Mouse (Mus musculus): ENCODE data around the gene 4931406C07Rik. TPM values are rescaled to one million over a fixed set of nuclear protein-coding genes. Genes with fewer than 3 reads are reported as not detected.
"Not testable (repeated sequence)": the region's sequence is repeated elsewhere in the genome, so short reads cannot be mapped to it uniquely, and the experiment has no call there.

Gene 4931406C07Rik
- total and polyA plus RNA-seq, 3 experiments, result 5.0 to 20.2 (median 12.0) TPM

- dilution Hi-C loops (cut with MboI; ENCODE audit: extremely low pct_ligation_motif_present, extremely low pct_unique_long_range_greater_than_20kb, low sequenced_read_pairs), result no loop called here
Observed at GRCm38 (mm10) chr9:15317223-15318169, 11.2 kb upstream of the 4931406C07Rik start.

GRCm38 (mm10) chr9:15316296-15316695 is 10.0 kb upstream of the 4931406C07Rik start:
- H3K36me3 ChIP-seq (replicated peaks in 1 of 2; ENCODE audit: control insufficient read depth in 1 of 2, insufficient read depth in 1 of 2, low read length in 1 of 2), result peaks cover 52 to 74% of the 10 kb centered on the region in 2 experiments
- H3K9me3 ChIP-seq (replicated peaks; ENCODE audit: low read length); H3K9ac ChIP-seq (ENCODE audit: insufficient read depth, low read depth); H3K27ac ChIP-seq (ENCODE audit: insufficient read depth, low read depth); DNase-seq (ENCODE audit: extremely low read depth); in situ Hi-C loops (cut with MboI; ENCODE audit: low pct_ligation_motif_present, low pct_unique_long_range_greater_than_20kb, low sequenced_read_pairs); H3K27me3 ChIP-seq (replicated peaks); dilution Hi-C loops (cut with MboI; ENCODE audit: extremely low pct_ligation_motif_present, extremely low pct_unique_long_range_greater_than_20kb, low sequenced_read_pairs); H3K4me2 ChIP-seq (ENCODE audit: insufficient read depth, low read depth, poor library complexity, severe bottlenecking); H3K4me3 ChIP-seq (replicated peaks in 1 of 3; ENCODE audit: low read depth in 2 of 3, low read length in 2 of 3, poor library complexity in 1 of 3): not testable (repeated sequence)
- peaks cover 0 to 18% of the 10 kb centered on the region in 2 experiments; a peak in 1 of 4 replicates for H3K4me1 ChIP-seq (ENCODE audit: control insufficient read depth in 1 of 2, insufficient read depth in 2 of 2)
- H3K79me2 ChIP-seq (replicated peaks; ENCODE audit: control insufficient read depth, extremely low read depth, insufficient read depth, poor library complexity, severe bottlenecking), result peaks cover 19% of the 10 kb centered on the region

More at GRCm38 (mm10) chr9:15317223-15318169, 11.2 kb upstream of the 4931406C07Rik start:
- TF ChIP-seq ELF1 (IDR thresholded peaks at IDR 0.05; ENCODE audit: low read depth, low read length) (no peak), RAD21 (IDR thresholded peaks at IDR 0.05; ENCODE audit: low read depth, low read length) (no peak), NELFE (IDR thresholded peaks at IDR 0.05; ENCODE audit: low read depth, low read length) (0 out of 2 replicates have a peak, but pooled peaks have one; percentile 12), POLR2AphosphoS2 (IDR thresholded peaks at IDR 0.05; ENCODE audit: low read depth, low read length) (peak; percentile 90), PAX5 (IDR thresholded peaks at IDR 0.05; ENCODE audit: low read length) (no peak), USF1 (IDR thresholded peaks at IDR 0.05; ENCODE audit: low read depth, low read length) (no peak), MAZ (IDR thresholded peaks at IDR 0.05; ENCODE audit: low read depth, low read length) (no peak), MAFK (IDR thresholded peaks at IDR 0.05; ENCODE audit: insufficient replicate concordance, low read length) (no peak), IRF4 (IDR thresholded peaks at IDR 0.05; ENCODE audit: low read depth, low read length) (no peak), MYC (IDR thresholded peaks at IDR 0.05; ENCODE audit: low read depth, low read length) (no peak; the same call in 1 of the 2 replicates), CHD1 (IDR thresholded peaks at IDR 0.05; ENCODE audit: low read depth, low read length) (no peak), EP300 (IDR thresholded peaks at IDR 0.05; ENCODE audit: low read length) (no peak), ZMIZ1 (IDR thresholded peaks at IDR 0.05; ENCODE audit: low read depth, low read length) (peak; percentile 40; the same call in 1 of the 2 replicates), BHLHE40 (IDR thresholded peaks at IDR 0.05; ENCODE audit: low read depth, low read length) (no peak), CTCF (conservative IDR thresholded peaks at IDR 0.05 in 1 of 2, IDR thresholded peaks at IDR 0.05 in 1 of 2; ENCODE audit: low read depth in 2 of 2, low read length in 2 of 2) (no peak), TBP (conservative IDR thresholded peaks at IDR 0.05; ENCODE audit: low read depth, low read length) (no peak), POLR2A (IDR thresholded peaks at IDR 0.05; ENCODE audit: low read depth, low read length) (peak; percentile 57), ETS1 (conservative IDR thresholded peaks at IDR 0.05; ENCODE audit: low read depth, low read length) (no peak), CHD2 (IDR thresholded peaks at IDR 0.05; ENCODE audit: low read length) (peak; percentile 8; the same call in 1 of the 2 replicates), ZC3H11A (IDR thresholded peaks at IDR 0.05; ENCODE audit: low read depth, low read length) (no peak), GABPA (IDR thresholded peaks at IDR 0.05; ENCODE audit: insufficient replicate concordance, low read depth, low read length) (no peak), SMC3 (IDR thresholded peaks at IDR 0.05; ENCODE audit: low read depth, low read length) (no peak), ZKSCAN1 (IDR thresholded peaks at IDR 0.05; ENCODE audit: borderline replicate concordance, low read depth, low read length) (no peak), MEF2A (IDR thresholded peaks at IDR 0.05; ENCODE audit: borderline replicate concordance, low read depth, low read length) (no peak), TCF12 (IDR thresholded peaks at IDR 0.05; ENCODE audit: low read depth, low read length) (no peak), SIN3A (IDR thresholded peaks at IDR 0.05; ENCODE audit: low read length) (no peak), KAT2A (IDR thresholded peaks at IDR 0.05; ENCODE audit: insufficient replicate concordance, low read length) (no peak), RCOR1 (conservative IDR thresholded peaks at IDR 0.05; ENCODE audit: low read depth, low read length) (no peak; the same call in none of the 2 replicates), MXI1 (IDR thresholded peaks at IDR 0.05; ENCODE audit: low read depth, low read length) (no peak)
- Histone ChIP-seq H3K27me3 (replicated peaks) (no peaks in the 10 kb centered on the region), H3K4me2 (ENCODE audit: insufficient read depth, low read depth, poor library complexity, severe bottlenecking) (no peak overlapping the region), H3K9me3 (replicated peaks; ENCODE audit: low read length) (no peaks in the 10 kb centered on the region), H3K36me3 (replicated peaks in 1 of 2; ENCODE audit: control insufficient read depth in 1 of 2, insufficient read depth in 1 of 2, low read length in 1 of 2) (peaks cover 53 to 74% of the 10 kb centered on the region in 2 experiments), H3K9ac (ENCODE audit: insufficient read depth, low read depth) (no peak overlapping the region), H3K79me2 (replicated peaks; ENCODE audit: control insufficient read depth, extremely low read depth, insufficient read depth, poor library complexity, severe bottlenecking) (peaks cover 11% of the 10 kb centered on the region), H3K27ac (ENCODE audit: insufficient read depth, low read depth) (no peak overlapping the region), H3K4me3 (replicated peaks in 1 of 3; ENCODE audit: low read depth in 2 of 3, low read length in 2 of 3, poor library complexity in 1 of 3) (no peak overlapping the region), H3K4me1 (ENCODE audit: control insufficient read depth in 1 of 2, insufficient read depth in 2 of 2) (peaks cover 0 to 7% of the 10 kb centered on the region in 2 experiments; a peak in 1 of 4 replicates)
- in situ Hi-C loops (cut with MboI; ENCODE audit: low pct_ligation_motif_present, low pct_unique_long_range_greater_than_20kb, low sequenced_read_pairs), result no loop called here
- DNase-seq (ENCODE audit: extremely low read depth), result no peak
